Mouse (Mus musculus) embryonic facial prominence, embryonic 12.5 days (tissue): ENCODE results near the gene Mif. TPM values are rescaled to one million over a fixed set of nuclear protein-coding genes. Genes with fewer than 3 reads are reported as not detected.

Source experiments
- ATAC-seq: fragments of 200-750 bp; cut with Nextera tagmentation; 2 replicates; pipeline ENCODE4 v1.8.0; 2017; ENCODE audit not compliant: insufficient number of reproducible peaks, insufficient read depth, low FRiP score, low TSS enrichment
- H3K27ac ChIP-seq: fragments of 300-500 bp; sonication (generic); 2 replicates; pipeline ENCODE4 v1.5.1; 2016; ENCODE audit warnings: mild to moderate bottlenecking
- H3K27me3 ChIP-seq: fragments of 300-500 bp; sonication (generic); 2 replicates; pipeline ENCODE4 v1.6.1; 2016; ENCODE audit warnings: mild to moderate bottlenecking, moderate library complexity
- H3K36me3 ChIP-seq: fragments of 300-500 bp; sonication (generic); 2 replicates; pipeline ENCODE4 v1.6.1; 2016; ENCODE audit warnings: mild to moderate bottlenecking
- H3K4me1 ChIP-seq: fragments of 300-500 bp; sonication (generic); 2 replicates; pipeline ENCODE4 v1.6.1; 2016
- H3K4me2 ChIP-seq: fragments of 300-500 bp; sonication (generic); replicated peaks from 2 replicates; pipeline ENCODE4 v1.6.1; 2016; ENCODE audit warnings: mild to moderate bottlenecking, moderate library complexity
- H3K4me3 ChIP-seq: fragments of 300-500 bp; sonication (generic); 2 replicates; pipeline ENCODE4 v1.5.1; 2016; ENCODE audit warnings: mild to moderate bottlenecking
- H3K9ac ChIP-seq: fragments of 300-500 bp; sonication (generic); 2 replicates; pipeline ENCODE4 v1.6.1; 2016; ENCODE audit warnings: mild to moderate bottlenecking, moderate library complexity
- H3K9me3 ChIP-seq: fragments of 300-500 bp; sonication (generic); 2 replicates; pipeline ENCODE4 v1.6.1; 2016; ENCODE audit warnings: mild to moderate bottlenecking, moderate library complexity
- WGBS: fragments of 180-500 bp; shearing (Covaris S2); methylation state at CpG from one replicate; pipeline ENCODE4 v1.1.7; 2016; 5-methylcytosine and 5-hydroxymethylcytosine counted together
- polyA plus RNA-seq: library from polyadenylated mRNA; unstranded; fragments of >200 nt; fragmentation: Nextera tagmentation; extraction: Ambion mirVana; gene quantifications from 2 replicates; pipeline ENCODE4 v1.2.1, GENCODE M21; 2016

The Mif gene
- polyA plus RNA-seq, 1 experiment from 2014 or later: 1,615 TPM

DNA sequence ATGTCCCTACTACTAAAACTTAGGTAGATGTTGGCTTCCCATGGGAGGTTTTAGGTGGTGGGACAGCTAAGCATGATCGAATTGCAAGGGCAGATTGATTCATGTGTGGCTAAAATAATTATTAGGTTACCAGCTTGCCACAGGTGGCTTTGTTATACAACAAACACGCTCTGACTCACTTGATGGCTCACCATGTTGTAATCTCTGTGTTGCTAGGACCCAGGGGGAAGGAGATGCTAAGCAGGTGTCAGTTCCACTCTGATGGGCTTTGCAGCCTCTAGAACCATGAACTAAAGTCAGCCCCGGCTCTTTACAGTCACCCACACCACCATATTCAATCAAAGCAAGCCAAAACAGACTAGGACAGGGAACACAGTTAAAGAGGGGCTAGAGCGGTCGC, 40.2 kb downstream of the Mif start:
- no peak for ATAC-seq
- H3K27ac ChIP-seq: no peak overlapping the region
- no peak overlapping the region for H3K9ac ChIP-seq
- H3K9me3 ChIP-seq: no peaks in the 10 kb centered on the region
- no peak overlapping the region for H3K4me2 ChIP-seq
- H3K4me1 ChIP-seq: no peaks in the 10 kb centered on the region
- no peaks in the 10 kb centered on the region for H3K27me3 ChIP-seq
- H3K36me3 ChIP-seq: no peaks in the 10 kb centered on the region
- H3K4me3 ChIP-seq: no peak overlapping the region
- 89% methylated on average over 5 of the region's 5 CpGs for WGBS

DNA sequence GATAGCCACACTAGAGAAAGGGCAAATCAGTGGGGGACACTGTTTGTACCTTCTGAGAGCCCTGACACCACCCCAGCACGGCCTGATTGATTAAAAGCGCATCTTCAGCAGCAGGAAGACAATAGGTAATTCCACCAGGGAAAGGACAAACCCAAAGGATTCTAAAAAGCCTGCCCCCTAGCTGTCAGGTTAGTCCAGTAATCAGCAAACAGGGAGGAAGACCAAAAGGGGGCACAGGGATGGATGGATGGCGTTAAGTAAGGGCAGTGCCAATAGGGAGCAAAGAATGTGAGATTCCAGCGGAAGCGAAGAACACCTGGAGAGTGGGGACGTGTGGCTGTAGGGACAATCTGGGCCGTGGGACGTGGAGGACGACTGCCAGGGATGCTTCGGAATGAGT, 41.4 kb downstream of the Mif start:
- Histone ChIP-seq H3K4me3 (no peak overlapping the region), H3K36me3 (no peaks in the 10 kb centered on the region), H3K27ac (no peak overlapping the region), H3K9me3 (no peaks in the 10 kb centered on the region), H3K27me3 (no peaks in the 10 kb centered on the region), H3K9ac (no peak overlapping the region), H3K4me1 (no peaks in the 10 kb centered on the region), H3K4me2 (no peak overlapping the region)
- WGBS: 62% methylated on average over 10 of the region's 10 CpGs
- no peak for ATAC-seq

Other genes starting within 250 kb of the Mif start
- gene Susd2, start 216.2 kb downstream of the Mif start, polyA plus RNA-seq: 1.9 and 2.7 TPM in 2 replicates
- 34.7 and 36.0 TPM in 2 replicates for gene Cabin1, start 95.9 kb downstream of the Mif start, polyA plus RNA-seq
- gene Ddt, start 86.8 kb downstream of the Mif start, polyA plus RNA-seq: 92.2 and 95.4 TPM in 2 replicates
- gene Gm20441, start 79.3 kb downstream of the Mif start, polyA plus RNA-seq: not detected in 2 replicates
- gene Gstt3, start 78.8 kb downstream of the Mif start, polyA plus RNA-seq: 9.7 and 10.4 TPM in 2 replicates
- gene Gstt1, start 61.7 kb downstream of the Mif start, polyA plus RNA-seq: 11.0 TPM in 2 replicates
- not detected in 2 replicates for gene Gstt4, start 37.7 kb downstream of the Mif start, polyA plus RNA-seq
- 9.6 and 12.0 TPM in 2 replicates for gene Gstt2, start 22.8 kb downstream of the Mif start, polyA plus RNA-seq
- 3.2 and 3.9 TPM in 2 replicates for gene Derl3, start 33.2 kb upstream of the Mif start, polyA plus RNA-seq
- gene Smarcb1, start 61.4 kb upstream of the Mif start, polyA plus RNA-seq: 269 TPM in 2 replicates
- gene Chchd10, start 72.9 kb upstream of the Mif start, polyA plus RNA-seq: 10.2 and 11.8 TPM in 2 replicates
- 110 and 112 TPM in 2 replicates for gene Mmp11, start 76.3 kb upstream of the Mif start, polyA plus RNA-seq
- 0.31 and 0.37 TPM in 2 replicates for gene Gm867, start 80.4 kb upstream of the Mif start, polyA plus RNA-seq
- gene Vpreb3, start 82.8 kb upstream of the Mif start, polyA plus RNA-seq: 0.56 and 0.79 TPM in 2 replicates
- gene Gm5134, start 94.3 kb upstream of the Mif start, polyA plus RNA-seq: not detected in 2 replicates
- 26.4 and 28.7 TPM in 2 replicates for gene Zfp280b, start 172.4 kb upstream of the Mif start, polyA plus RNA-seq